ENCODE assay signal across 9 mouse cellular contexts in genomic region chr4:57294971-57295656, GRCm38 (mm10). TPM values are rescaled to one million over a fixed set of nuclear protein-coding genes. Genes with fewer than 3 reads are reported as not detected.
DNase-seq lines count a peak whose midpoint lies in the region; ATAC-seq lines count a peak whose summit lies in the region.
"Had no signal": no experiment of that assay in that cellular context is flagged by ENCODE, and none has a peak within 500 bp of the region (broad histone marks: within the 10 kb centered on the region; RNA-seq: fewer than 3 reads in every experiment).

No protein-coding gene starts in this region.

- H3K9me3 ChIP-seq in heart, embryonic 10.5 days, result no peaks in the 10 kb centered on the region
- no peaks in the 10 kb centered on the region for H3K9me3 ChIP-seq in kidney, embryonic 16.5 days (ENCODE audit: low read length)
- H3K9me3 ChIP-seq in midbrain, embryonic 15.5 days, result no peaks in the 10 kb centered on the region
- no peaks in the 10 kb centered on the region for H3K9me3 ChIP-seq in forebrain, embryonic 16.5 days (ENCODE audit: control insufficient read depth, low read length)

- peaks cover 22% of the 10 kb centered on the region for H3K4me1 ChIP-seq in heart, embryonic 10.5 days
- H3K4me1 ChIP-seq in kidney, embryonic 16.5 days (ENCODE audit: insufficient read depth, low read length), result peaks cover 46% of the 10 kb centered on the region
- peaks cover 10% of the 10 kb centered on the region for H3K4me1 ChIP-seq in midbrain, embryonic 15.5 days
- peaks cover 13% of the 10 kb centered on the region for H3K4me1 ChIP-seq in forebrain, embryonic 16.5 days (replicated peaks; ENCODE audit: control insufficient read depth, insufficient read depth, low read length)

- ATAC-seq in kidney, embryonic 16.5 days (ENCODE audit: low FRiP score, low TSS enrichment), result 0 out of 2 replicates have a peak, but pooled peaks have one; percentile 10
- ATAC-seq in midbrain, embryonic 15.5 days (replicated peaks), result no peak
- no peak for ATAC-seq in forebrain, embryonic 16.5 days

- H3K4me2 ChIP-seq in kidney, embryonic 16.5 days (replicated peaks; ENCODE audit: low read depth, low read length), result no peak overlapping the region
- H3K4me2 ChIP-seq in midbrain, embryonic 15.5 days, result no peak overlapping the region
- H3K4me2 ChIP-seq in forebrain, embryonic 16.5 days (ENCODE audit: low read length), result no peak overlapping the region

- DNase-seq in heart, adult 11 months, result peak; percentile 99
- DNase-seq in heart, embryonic 10.5 days (ENCODE audit: low spot score), result no peak
- peak; percentile 85 for DNase-seq in adrenal gland, postnatal 25 days
- DNase-seq in gastrocnemius, postnatal 14 days, result peak; percentile 85
- DNase-seq in ovary, adult 18-20 months (ENCODE audit: low spot score), result peak; percentile 85

- intact Hi-C loops in gastrocnemius, postnatal 14 days (cut with DNase I; ENCODE audit: low total_unique reads), result no loop called here

- 62% methylated on average over 9 of the region's 9 CpGs for WGBS in heart, embryonic 10.5 days
- 46% methylated on average over 9 of the region's 9 CpGs for WGBS in kidney, embryonic 16.5 days
- 78% methylated on average over 9 of the region's 9 CpGs for WGBS in midbrain, embryonic 15.5 days
- 68% methylated on average over 9 of the region's 9 CpGs for WGBS in forebrain, embryonic 16.5 days

- H3K9ac ChIP-seq in kidney, embryonic 16.5 days (replicated peaks; ENCODE audit: low read length), result no peak overlapping the region
- no peak overlapping the region for H3K9ac ChIP-seq in midbrain, embryonic 15.5 days
- H3K9ac ChIP-seq in forebrain, embryonic 16.5 days (replicated peaks; ENCODE audit: low read depth, low read length), result no peak overlapping the region

- no peak overlapping the region for H3K4me3 ChIP-seq in heart, embryonic 10.5 days
- H3K4me3 ChIP-seq in kidney, embryonic 16.5 days (ENCODE audit: low read length), result no peak overlapping the region
- no peak overlapping the region for H3K4me3 ChIP-seq in midbrain, embryonic 15.5 days
- H3K4me3 ChIP-seq in forebrain, embryonic 16.5 days (replicated peaks; ENCODE audit: low read length), result no peak overlapping the region

- no peak overlapping the region for H3K27ac ChIP-seq in heart, embryonic 10.5 days
- H3K27ac ChIP-seq in kidney, embryonic 16.5 days (ENCODE audit: low read length), result no peak overlapping the region
- H3K27ac ChIP-seq in midbrain, embryonic 15.5 days, result no peak overlapping the region
- no peak overlapping the region for H3K27ac ChIP-seq in forebrain, embryonic 16.5 days (ENCODE audit: low read length)

- H3K27me3 ChIP-seq in heart, embryonic 10.5 days (ENCODE audit: insufficient read depth, poor library complexity, severe bottlenecking), result peaks cover 52% of the 10 kb centered on the region
- H3K27me3 ChIP-seq in kidney, embryonic 16.5 days (ENCODE audit: insufficient read depth, low read length), result peaks cover 6% of the 10 kb centered on the region; the same call in 1 of the 2 replicates
- no peaks in the 10 kb centered on the region; the same call in none of the 2 replicates for H3K27me3 ChIP-seq in midbrain, embryonic 15.5 days (replicated peaks)
- H3K27me3 ChIP-seq in forebrain, embryonic 16.5 days (replicated peaks; ENCODE audit: control insufficient read depth, insufficient read depth, low read length), result 0 out of 2 replicates have a peak, but pooled peaks cover 4% of the 10 kb centered on the region
- H3K27me3 ChIP-seq: CH12.LX had no signal

- no peaks in the 10 kb centered on the region for H3K36me3 ChIP-seq in heart, embryonic 10.5 days
- no peaks in the 10 kb centered on the region for H3K36me3 ChIP-seq in kidney, embryonic 16.5 days (ENCODE audit: insufficient read depth, low read length)
- H3K36me3 ChIP-seq in midbrain, embryonic 15.5 days (replicated peaks), result no peaks in the 10 kb centered on the region
- H3K36me3 ChIP-seq in forebrain, embryonic 16.5 days (ENCODE audit: control insufficient read depth, insufficient read depth), result no peaks in the 10 kb centered on the region

RNA-seq across cellular contexts. Expression of gene Ptpn3, which starts 6.5 kb away (rescaled TPM):
- polyA plus RNA-seq in heart, embryonic 10.5 days (2016; fragmentation: Nextera tagmentation; extraction: Ambion mirVana), result 0.90 and 1.7 TPM in 2 replicates
- total RNA-seq in adrenal gland, postnatal 25 days (2021), result 35.1 and 37.1 TPM in 2 replicates
- 10 to 100 TPM; 18.8 to 24.3 TPM for total RNA-seq in gastrocnemius, postnatal 14 days (2021)
- 9.0 and 9.3 TPM in 2 replicates for polyA plus RNA-seq in kidney, embryonic 16.5 days (2015; fragmentation: Nextera tagmentation; extraction: Ambion mirVana)
- polyA plus RNA-seq in midbrain, embryonic 15.5 days (2015; fragmentation: Nextera tagmentation; extraction: Ambion mirVana), result 2.3 and 2.8 TPM in 2 replicates
- polyA plus RNA-seq in forebrain, embryonic 16.5 days (2015; fragmentation: Nextera tagmentation; extraction: Ambion mirVana), result 1.3 and 2.6 TPM in 2 replicates
